Mouse (Mus musculus) cerebellum, adult 18-20 months (tissue): ENCODE results near the gene Krt28.

Experiments used
- DNase-seq, 2 experiments: peaks; one replicate each; pipeline ENCODE4 v3.0.0; 2021

The Krt28 gene

DNA sequence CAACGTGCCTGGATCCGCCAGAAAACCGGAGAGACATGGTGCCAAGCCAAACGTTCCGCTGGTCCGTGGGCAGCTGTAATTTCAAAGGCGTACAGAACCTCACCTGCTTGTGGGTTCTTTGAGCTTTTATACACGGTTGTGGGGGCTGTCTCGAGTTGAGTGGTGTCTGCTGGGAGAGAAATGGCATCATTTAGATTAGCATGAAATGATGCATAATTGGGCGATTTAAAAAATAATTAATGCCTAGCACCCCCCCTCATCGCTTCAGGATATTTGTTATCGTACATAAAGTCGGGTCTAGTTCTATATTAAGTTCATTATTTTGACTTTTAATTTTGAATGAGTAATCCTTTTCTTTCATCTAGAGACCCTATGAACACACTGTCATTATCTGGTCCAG lies at the start of gene Krt28:
Gene Krt28, minus strand, starts transcription at position 101 of the 400 bp plus-strand sequence.
- DNase-seq = no peak

DNA sequence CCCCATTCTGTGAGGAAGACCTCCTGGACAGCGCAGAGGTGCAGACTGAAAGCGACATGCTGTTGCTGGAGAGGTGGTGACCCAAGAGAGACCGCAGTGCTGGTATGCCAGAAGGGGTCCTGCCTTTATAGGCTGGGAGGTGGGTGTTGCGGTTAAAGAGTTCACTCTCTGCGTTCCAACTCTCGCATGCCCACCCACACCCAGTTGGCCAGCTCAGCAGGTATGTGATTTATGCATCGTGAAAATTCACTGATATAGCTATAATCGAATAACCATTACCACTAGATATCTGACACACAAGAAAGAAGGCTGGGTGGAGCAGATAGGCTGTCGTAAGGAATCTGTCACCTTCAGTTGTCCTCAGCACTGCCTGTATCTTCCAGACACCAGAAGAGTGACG lies 47.5 kb upstream of the Krt28 start, which contains the start of gene Krt12:
Gene Krt12, minus strand, starts transcription at position 101 of the 400 bp plus-strand sequence.
- DNase-seq = no peak

DNA sequence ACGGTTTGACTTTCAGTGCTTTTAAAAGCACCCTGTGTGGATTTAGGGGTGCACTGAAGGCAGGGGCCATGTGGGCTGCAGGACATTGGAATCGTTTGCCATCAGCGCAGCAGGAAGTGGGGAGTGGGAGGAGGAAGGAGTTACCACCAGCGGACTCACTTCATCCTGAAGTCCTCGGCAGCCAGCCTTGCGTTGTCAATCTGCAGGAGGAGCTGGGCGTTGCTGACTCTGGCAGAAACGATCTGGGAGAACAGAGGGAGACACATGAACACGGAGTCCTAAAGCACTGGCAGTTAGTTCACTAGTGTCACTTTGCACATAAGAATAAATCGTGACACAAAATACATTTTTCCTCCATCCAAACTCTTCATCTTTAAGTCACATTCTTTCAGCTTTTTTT lies 45.9 kb upstream of the Krt28 start:
- no peak for DNase-seq

DNA sequence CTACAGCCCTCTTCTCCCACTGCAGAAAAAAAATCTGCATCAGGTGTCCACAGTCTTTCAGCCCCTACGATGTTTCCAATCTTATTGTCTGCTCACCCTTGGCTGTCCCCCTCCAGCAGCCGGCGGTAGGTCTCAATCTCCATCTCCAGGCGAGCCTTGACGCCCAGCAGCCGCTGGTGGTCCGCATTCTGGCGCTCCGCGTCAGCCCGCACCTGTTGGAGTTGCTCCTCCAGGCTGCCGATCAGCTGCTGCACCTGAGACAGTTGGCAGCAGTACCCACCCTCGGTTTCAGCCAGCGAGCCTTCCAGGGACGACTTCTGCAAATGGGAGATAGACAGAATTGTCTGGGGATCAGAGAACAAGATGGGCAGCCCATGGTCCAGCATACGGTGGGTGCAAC lies 43.1 kb upstream of the Krt28 start:
- DNase-seq = no peak

DNA sequence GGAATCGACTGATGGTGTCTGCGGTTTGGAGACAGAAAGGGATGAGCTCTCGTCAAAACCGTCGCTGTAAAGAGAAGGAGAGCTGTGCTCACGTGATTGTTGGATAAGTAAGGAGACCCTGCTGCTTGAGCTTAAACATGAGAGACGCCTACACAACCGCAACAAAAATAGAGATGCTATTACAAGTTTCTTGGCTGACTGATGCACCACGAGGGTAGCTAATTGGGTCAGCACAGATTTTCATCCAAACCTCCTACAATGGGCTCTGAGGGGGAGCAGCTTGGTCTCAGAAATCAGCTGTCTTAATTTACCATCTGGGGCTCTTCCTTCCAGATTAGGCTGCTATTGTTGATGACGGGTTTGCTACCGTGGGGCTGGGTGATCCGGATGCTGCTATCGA lies 42.2 kb upstream of the Krt28 start:
- no peak for DNase-seq

DNA sequence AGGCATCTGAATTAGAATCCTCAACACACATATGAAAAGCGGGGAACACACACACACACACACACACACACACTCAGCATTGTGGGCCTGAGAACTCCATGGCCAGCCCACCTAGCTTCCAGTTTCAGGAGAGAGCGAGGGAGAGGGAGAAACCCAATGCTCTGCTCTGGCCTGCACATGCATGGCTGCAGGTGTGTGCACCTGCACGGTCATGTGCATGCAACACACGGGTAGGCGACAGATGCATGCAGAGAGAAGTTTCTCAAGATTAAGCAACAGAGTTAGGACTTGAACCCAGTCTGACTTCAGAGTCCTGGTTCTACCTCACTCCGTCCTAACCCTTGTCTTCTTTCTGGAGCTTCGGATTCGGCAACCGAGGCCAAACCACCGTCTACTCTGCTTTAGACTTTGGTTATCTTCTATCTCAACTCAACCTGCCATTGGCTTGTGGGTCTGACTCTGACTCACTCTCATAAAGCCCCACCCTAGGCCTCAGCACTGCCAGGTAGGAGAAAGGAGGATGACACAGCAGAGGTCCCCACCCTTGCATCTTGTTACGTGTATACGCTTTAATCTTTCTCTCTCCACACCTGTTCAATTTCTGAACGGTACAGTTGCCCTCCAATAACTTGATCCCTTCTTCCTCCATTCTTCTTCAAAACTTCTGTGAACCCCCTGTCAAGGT lies 39.9 kb upstream of the Krt28 start:
- no peak for DNase-seq

DNA sequence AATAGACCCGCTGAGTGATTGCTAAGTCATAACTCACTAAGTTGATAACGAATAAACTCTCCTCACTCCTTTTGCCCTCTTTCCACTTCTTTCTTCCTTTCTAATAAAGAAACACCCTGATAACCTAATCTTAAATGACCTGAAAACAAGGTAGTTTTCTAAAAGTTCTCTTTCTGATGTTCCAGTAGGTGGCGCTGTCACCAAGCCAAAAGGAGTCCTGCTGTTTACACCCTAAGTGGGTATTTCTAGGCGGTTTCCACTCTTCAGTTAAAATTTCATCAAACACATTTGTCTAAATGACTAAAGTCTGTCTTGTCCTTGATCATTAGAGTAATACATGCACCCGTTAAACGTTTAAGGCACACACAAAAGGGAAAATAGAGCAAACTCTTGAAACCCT lies 38.5 kb upstream of the Krt28 start:
- DNase-seq = peak in 1 of 2 experiments; percentile 11

DNA sequence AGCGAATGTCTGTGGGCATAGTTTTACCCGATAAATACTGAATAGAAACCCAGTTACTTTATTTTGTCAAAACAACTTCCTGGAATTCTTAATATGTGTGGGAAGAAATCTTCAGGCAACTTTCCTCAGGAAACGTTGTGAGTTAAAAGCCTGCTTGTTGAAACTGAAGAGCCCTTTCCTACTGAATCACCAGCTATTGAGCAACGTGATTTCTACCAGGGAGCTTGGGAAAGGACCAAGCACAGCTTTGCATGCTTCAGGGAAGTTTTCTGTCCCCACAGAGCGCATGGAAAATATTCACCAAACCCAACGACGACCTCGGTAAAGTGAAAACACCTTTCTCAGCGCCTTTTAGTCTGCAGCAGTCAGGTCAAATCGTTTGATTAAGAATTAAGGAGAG lies 31.5 kb upstream of the Krt28 start:
- DNase-seq = no peak

DNA sequence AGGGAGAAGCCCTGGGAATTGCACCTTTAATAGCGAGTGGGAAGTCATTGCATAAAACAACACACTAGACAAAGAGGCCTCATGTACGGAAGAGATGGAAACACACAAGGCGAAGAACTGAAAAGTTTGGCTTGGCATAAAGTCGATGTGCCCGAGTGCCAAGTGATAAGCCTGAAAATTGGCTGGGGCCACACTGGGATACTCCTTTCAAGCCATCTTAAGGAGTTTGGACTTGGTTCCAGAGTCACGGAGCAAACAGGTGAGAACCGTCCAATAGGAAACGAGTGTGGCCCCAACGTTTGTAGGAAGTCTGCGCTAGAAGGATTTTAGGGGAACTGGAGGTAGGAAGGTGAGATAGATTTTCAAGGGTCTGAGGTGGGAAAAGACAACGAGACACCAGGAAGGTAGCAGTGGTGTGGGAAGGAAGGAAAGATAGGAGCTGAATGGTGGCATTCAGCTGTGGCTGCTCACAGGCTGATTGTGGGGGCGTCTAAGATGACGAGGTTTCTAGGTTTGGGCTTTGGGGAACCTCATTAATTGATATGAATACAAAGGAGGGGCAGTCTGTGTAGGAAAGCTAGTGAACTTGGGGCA lies 25.4 kb upstream of the Krt28 start:
- no peak for DNase-seq

DNA sequence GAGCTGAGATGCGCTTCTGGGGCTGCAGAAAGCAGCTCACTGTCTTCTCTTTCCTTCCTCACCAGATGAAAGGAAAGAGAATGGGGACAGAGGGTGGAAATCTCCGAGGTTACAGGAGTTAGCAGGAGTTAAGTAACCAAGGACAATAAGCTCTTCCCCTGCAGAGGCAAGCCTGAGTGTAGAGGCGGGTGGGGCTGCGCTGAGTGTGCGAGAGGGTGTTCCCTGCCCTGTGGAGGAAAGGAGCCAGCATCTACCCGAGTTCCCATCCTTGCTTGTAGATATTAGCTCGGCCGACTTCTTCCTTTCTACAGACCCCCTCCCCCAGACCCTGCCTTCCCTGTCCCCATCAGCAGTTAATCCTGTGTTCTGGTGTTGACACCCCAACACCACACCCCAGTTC lies 24.1 kb upstream of the Krt28 start:
- no peak for DNase-seq

DNA sequence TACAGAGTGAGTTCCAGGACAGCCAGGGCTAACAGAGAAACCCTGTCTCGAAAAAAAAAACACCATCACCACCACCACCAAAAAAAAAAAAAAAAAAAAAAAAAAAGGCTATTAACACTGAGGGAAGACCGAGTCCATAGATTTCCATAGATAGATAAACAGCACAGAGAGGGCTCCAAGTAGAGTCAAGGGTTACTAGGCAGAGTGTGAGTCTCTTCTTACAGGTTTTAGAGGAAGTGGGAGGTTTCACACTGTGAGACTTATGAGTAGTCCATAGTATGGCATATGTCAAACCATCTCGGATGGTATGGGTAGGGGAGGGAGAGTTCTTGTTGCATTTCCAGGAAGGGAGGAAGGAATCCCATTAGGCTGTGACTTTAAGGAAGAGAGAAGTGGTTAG lies 23.4 kb upstream of the Krt28 start:
- DNase-seq = no peak

DNA sequence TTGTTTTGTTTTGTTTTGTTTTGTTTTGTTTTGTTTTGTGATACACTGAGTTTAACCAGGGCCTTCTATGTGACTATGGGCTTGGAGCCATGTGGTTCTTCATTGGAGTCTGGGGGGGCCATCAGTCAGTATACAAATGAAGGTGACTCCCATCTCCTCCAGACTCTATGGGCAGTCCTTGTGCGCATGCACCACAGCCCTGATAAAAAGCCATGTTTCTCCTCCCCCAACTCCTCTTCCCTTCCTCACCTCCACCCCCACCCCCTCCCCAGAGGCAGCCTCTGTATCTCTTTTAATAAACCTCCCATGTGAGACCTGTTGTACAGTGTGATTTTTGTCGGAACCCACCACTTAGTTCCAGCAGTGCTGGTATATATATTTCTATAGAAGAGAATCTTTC lies 22.0 kb upstream of the Krt28 start:
- no peak for DNase-seq

DNA sequence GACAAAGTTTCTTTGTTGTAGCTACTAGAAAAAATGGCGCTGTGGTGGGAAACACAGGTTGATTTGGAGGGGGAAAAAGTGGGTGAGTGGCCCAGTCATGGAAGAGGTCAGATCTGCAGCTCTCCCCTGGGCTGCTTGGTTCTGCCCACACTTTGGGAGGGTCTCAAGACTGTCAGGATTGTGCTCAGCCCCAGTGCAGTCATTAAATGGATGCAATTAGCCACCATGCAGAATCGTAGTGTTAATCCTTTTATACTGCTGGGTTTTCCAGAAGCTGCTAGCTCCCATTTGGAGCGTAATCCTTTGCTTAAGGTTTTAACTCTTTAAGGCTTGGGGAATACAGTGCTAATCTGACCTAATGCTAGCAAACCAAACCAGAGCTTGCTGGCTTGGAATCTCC lies 21.3 kb upstream of the Krt28 start:
- DNase-seq = no peak

DNA sequence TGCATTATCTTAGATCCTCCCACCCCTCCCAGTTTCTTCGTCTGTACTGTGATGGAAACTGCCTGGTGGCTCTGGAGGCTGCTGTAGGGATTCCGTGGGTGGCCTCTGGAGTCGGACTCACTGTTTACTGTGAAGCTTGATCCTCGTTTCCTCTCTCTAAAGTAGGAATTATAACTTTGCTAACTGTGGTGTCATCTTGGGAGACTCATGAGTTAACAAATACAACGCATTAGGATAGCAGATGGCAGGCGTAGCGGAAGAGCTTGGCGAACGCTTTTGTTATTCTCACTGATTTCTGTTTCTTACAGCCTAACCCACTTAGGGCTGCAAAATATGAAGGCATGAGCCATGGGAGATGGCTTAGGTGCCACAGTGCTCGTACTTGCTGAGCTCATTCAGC lies 17.8 kb upstream of the Krt28 start:
- no peak for DNase-seq

DNA sequence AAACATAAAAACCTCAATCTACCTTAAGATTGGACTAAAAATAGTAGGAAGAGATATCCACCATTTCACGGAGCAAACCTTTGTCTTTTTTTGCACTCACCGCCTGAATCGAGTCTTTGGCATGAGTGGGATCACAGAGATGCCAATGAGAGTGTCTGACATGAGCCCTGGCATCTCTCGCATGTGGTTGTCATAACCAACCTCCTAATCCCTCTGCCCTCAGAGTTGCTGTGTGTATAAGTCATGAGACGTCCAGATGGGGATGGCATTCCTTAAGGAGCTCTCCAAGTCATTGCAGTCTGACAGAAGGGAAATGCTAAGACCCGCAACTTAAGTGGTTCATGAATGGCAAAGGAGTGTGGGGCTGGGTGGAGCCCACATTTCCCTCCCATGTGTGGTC lies 16.7 kb upstream of the Krt28 start:
- peak; percentile 13 to 23 for DNase-seq

DNA sequence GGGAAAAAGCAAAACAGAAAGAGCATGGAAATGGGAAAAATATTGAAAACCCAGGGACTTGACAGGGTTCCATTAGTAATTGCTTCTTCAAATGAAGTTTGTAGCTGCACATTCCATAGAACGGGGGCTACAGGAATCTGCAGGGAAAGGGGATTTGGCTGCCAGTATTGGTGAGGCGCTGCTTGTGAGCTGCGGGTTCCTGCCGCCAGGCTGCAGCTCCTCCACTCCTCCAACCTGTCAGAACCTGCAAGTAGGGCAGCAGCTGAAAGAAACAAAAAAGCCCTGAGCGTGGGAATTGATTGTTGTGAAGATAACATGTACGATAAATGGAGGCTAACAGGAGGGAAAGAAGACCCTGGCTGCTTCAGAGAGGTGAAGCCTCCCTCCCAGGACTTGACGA lies 16.2 kb upstream of the Krt28 start:
- DNase-seq = peak; percentile 5 to 13

DNA sequence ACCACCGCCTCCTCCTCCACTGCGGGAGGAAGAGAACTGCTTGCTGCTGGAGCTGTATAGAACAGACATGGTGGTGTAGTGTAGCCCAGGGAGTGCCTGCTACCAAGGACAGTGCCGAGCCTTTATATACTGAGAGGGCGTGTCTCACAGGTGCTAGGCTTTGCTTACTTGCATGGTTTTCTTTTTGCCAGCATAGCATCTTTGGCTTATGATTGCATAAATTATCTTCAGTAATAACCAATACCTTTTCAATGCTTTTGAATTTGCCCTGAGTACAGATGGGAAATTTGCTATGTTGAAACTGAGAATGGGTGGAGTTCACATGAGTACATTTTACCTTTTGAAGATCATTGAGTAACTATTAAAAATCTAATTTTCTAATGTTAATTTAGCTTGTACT lies 14.6 kb upstream of the Krt28 start, which contains the start of gene Krt10:
Gene Krt10, minus strand, starts transcription at position 101 of the 400 bp plus-strand sequence.
- no peak for DNase-seq

DNA sequence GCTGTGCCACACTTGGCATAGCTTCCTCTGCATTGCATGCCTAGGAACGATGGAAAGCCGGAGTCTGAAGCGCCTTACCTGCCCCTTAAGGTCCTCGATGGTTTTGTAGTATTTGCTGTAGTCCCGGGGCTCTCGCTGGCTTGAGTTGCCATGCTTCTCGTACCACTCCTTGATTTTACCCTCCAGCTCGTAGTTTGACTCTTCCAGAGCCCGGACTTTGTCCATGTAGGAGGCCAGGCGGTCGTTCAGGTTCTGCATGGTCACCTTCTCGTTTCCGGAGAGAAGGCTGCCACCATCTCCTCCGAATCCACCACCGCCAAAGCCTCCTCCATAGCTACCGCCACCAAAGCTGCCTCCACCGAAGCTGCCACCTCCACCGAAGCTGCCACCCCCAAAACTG lies 14.0 kb upstream of the Krt28 start:
- no peak for DNase-seq

DNA sequence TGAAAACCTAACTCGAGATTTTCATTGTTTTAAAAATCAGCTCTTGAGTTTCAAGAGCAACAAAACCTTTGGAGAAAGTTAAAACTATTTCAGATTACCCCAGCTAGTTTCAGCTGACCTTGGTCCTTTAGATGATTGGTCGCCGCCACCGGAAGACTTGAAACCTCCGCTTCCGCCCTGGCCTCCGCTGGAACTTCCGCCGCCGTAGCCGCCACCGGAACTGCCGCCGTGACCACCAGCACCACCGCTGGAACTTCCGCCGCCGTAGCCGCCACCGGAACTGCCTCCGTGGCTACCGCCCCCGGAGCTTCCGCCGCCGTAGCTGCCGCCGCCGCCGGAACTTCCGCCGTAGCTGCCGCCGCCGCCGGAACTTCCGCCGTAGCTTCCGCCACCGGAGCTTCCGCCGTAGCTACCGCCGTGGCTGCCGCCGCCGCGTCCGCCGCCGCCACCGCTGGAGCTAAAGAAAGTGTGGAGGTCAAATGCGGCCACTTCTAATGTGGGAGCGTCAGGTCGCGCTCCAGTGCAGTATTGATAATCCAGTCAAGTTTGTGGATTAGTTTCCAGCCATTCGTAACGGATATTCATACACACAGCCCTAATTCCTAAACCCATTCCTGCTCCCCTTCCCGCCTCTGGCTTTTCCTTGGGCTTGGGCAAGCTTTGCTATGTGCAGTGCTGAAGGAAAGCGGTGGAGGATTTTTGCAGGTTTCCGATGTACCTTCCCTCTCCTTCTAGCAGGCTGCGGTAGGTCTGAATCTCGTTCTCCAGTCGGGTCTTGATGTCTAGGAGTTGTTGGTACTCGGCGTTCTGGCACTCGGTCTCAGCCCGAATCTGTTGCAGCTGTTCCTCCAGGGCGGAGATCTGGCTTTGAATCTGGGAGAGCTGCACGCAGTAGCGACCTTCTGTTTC lies 11.4 kb upstream of the Krt28 start:
- peak; percentile 93 to 94 for DNase-seq

DNA sequence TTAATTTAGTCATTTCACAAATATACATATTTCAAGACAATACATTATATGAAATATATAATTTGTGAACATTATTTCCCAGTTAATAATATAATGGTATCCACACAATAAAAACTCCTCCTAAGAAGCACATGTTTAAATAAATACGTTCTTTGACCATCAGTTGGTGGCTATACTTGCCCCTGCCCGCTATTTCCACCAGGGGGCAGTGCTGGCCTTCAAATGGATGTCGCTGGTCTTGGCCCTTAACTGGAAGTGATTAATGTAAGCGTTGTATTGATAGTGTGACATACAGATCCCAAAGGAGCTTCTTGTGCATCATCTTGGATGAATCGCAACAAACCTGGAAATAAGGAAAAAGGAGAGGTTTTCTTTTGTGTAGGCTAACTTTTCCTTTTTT lies 4.9 kb upstream of the Krt28 start:
- peak; percentile 66 to 81 for DNase-seq

DNA sequence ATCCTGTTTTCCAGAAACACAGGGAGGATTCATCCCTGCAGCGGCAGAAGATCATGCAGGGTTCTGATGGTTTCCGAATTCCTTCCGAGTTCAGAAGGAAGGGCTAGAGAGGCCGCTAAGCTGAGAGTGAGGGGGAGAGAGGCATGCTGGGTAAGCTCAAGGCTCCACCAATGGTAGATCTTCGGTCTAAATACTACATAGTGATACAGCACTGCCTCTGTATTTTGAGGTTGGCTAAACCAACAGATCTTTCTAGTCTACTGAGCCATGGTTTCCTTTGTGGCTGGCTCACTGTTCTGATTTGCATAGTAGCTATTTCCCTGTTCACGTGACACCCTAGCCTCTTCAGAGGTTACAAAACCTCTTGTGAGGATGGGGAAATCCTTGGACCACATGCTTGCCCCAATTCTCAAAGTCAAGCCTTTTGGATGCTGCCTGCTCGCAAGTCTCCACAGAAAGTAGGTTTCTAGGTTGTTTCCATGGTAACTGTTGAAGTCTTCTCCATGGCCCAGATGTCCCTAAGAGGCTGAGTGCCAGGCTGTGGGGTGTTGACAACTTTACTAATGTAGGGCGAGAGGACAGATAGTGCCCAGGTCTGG lies 4.8 kb downstream of the Krt28 start:
- DNase-seq = peak; percentile 40 to 49

DNA sequence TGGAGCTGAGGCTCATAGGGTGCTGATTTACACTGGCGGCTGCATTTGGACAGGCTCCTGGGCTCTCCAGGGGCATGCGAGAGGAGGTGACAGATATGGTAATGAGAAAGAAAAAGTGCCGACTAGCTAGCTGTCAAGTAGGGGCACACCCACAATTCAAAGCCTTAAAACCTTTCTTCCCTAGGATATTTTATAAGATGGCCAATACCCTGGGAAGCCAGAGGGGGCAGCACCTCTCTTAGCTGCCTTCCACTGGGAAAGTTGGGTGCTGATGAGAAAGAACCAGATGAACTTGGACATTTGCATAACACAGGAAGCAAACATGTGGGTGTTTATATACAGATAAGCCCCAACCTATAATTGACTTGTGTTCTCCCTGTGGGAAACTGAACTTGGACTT lies 5.5 kb downstream of the Krt28 start:
- DNase-seq = peak; percentile 13 to 14

DNA sequence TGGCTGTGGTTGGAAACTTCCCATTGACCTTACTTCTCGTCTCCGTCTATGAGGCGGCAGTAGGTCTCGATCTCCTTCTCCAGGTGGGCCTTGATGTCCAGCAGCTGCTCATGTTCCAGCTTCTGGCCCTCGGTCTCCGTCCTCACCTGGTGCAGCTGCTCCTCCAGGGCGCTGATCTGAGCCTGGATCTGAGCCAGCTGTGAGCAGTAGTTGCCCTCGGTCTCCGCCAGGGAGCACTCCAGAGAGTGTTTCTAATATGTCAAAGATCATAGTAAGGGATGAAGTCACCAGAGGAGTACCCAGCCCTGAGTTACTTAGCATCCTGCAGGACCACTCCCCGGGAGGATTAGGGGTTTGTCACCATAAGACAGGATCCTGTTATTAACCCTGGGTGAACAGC lies 7.9 kb downstream of the Krt28 start:
- peak; percentile 7 to 9 for DNase-seq
